Comparison of ENCODE assay signal across 10 mouse cellular contexts in the genomic region with DNA sequence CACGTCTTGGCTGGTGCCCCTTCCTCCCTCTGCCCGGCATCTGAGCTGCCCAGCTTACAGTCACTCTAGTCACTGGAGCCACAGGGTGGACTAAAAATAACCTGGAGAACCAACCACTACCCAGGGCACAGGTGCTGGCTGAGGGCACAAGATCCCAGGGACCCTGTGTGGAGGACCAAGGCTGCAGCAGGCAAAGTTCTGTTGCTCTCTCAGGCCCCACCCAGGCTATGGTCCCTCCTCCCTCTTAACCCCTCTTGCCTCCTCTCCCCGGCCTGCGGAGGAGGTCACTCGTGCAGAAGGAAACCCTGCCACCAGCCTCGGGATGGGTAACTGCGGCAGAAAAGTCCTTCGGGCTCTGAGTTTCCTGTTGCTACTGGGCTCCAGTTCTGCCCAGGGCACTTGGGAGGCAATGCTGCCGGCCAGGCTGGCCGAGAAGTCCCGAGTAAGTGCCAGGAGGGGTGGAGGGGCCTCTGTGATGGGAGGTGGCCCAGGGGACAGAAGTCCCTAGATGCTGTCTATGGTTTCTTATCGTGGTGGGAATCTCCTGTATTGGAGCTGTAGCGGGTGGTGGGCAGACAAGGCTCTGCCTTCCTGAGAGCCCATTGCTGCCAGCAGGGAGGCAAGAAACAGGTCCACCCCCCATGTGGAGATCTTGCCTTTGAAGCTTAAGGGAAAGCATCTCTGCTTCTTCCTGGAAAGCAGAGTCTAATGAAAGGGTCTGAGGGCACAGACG. TPM values are rescaled to one million over a fixed set of nuclear protein-coding genes. Genes with fewer than 3 reads are reported as not detected.
DNase-seq lines count a peak whose midpoint lies in the region; ATAC-seq and TF ChIP-seq lines count a peak whose summit lies in the region.
"Had no signal": no experiment of that assay in that cellular context is flagged by ENCODE, and none has a peak within 500 bp of the region (broad histone marks: within the 10 kb centered on the region; RNA-seq: fewer than 3 reads in every experiment).

A gene (plus strand): TSS at position 147 of the 733 bp plus-strand sequence.

- WGBS in intestine, embryonic 16.5 days: 18% methylated on average over 14 of the region's 14 CpGs
- 31% methylated on average over 14 of the region's 14 CpGs for WGBS in small intestine, adult 2 months

- DNase-seq in left cerebral cortex, adult 2 months (ENCODE audit: extremely low spot score in 1 of 2, low spot score in 2 of 2): no peak
- no peak for DNase-seq in left cerebral cortex, postnatal 36 days (ENCODE audit: low spot score in 2 of 2)
- DNase-seq in gastrocnemius, postnatal 36 days: peak; percentile 46 to 52
- no peak for DNase-seq in thymus, postnatal 0 days (ENCODE audit: low spot score)
- no peak for DNase-seq in thymus, postnatal 25 days
- no peak for DNase-seq in right cerebral cortex, adult 18-20 months

- H3K27me3 ChIP-seq in intestine, embryonic 16.5 days (replicated peaks; ENCODE audit: control insufficient read depth, insufficient read depth, low read length): no peaks in the 10 kb centered on the region
- no peaks in the 10 kb centered on the region for H3K27me3 ChIP-seq in small intestine, adult 2 months (ENCODE audit: control insufficient read depth, insufficient read depth, low read length)

- peak within 1 kb of the TSS; percentile 55; the same call in 1 of the 2 replicates for H3K27ac ChIP-seq in left cerebral cortex, adult 2 months
- peak within 1 kb of the TSS; percentile 18; the same call in 1 of the 2 replicates for H3K27ac ChIP-seq in intestine, embryonic 16.5 days (ENCODE audit: low read length)
- peak within 1 kb of the TSS; percentile 20 for H3K27ac ChIP-seq in small intestine, adult 2 months (ENCODE audit: insufficient read depth, low read depth, low read length)
- H3K27ac ChIP-seq: neural tube, embryonic 12.5 days had no signal

- peak within 1 kb of the TSS; percentile 37 for H3K4me3 ChIP-seq in left cerebral cortex, adult 2 months
- 0 out of 2 replicates have a peak within 1 kb of the TSS, but pooled peaks have one; percentile 5 for H3K4me3 ChIP-seq in intestine, embryonic 16.5 days (ENCODE audit: low read length)
- H3K4me3 ChIP-seq in small intestine, adult 2 months (ENCODE audit: low read depth, low read length): peak within 1 kb of the TSS; percentile 55
- H3K4me3 ChIP-seq: erythroblast, embryonic 14.5 days; neural tube, embryonic 12.5 days had no signal

- no peak for TF ChIP-seq CTCF in left cerebral cortex, adult 2 months (IDR thresholded peaks at IDR 0.05)
- no peak for TF ChIP-seq CTCF in small intestine, adult 2 months (IDR thresholded peaks at IDR 0.05; ENCODE audit: extremely low read depth, insufficient read length, insufficient replicate concordance, low read depth, low read length)

- H3K9me3 ChIP-seq in intestine, embryonic 16.5 days (ENCODE audit: control insufficient read depth, low read length): no peaks in the 10 kb centered on the region
- H3K9me3 ChIP-seq: neural tube, embryonic 12.5 days had no signal

- peaks cover 41% of the 10 kb centered on the region for H3K4me1 ChIP-seq in intestine, embryonic 16.5 days (ENCODE audit: control insufficient read depth, insufficient read depth, low read length)
- H3K4me1 ChIP-seq in small intestine, adult 2 months (ENCODE audit: control insufficient read depth, insufficient read depth, insufficient read length, low read length): peaks cover 26% of the 10 kb centered on the region

- TF ChIP-seq POLR2A in small intestine, adult 2 months (IDR thresholded peaks at IDR 0.05; ENCODE audit: low read depth, low read length): no peak

- no peaks in the 10 kb centered on the region for H3K36me3 ChIP-seq in intestine, embryonic 16.5 days (ENCODE audit: control insufficient read depth, insufficient read depth, low read length)
- no peaks in the 10 kb centered on the region for H3K36me3 ChIP-seq in small intestine, adult 2 months (ENCODE audit: control insufficient read depth, insufficient read depth, low read length)
- H3K36me3 ChIP-seq: neural tube, embryonic 12.5 days had no signal

- intact Hi-C loops in left cerebral cortex, adult 2 months (cut with DNase I): no loop called here
- intact Hi-C loops in left cerebral cortex, postnatal 36 days (cut with DNase I): no loop called here
- intact Hi-C loops in gastrocnemius, postnatal 36 days (cut with DNase I): no loop called here

- H3K9ac ChIP-seq in intestine, embryonic 16.5 days (ENCODE audit: low read depth, low read length): peak within 1 kb of the TSS; percentile 53
- H3K9ac ChIP-seq: neural tube, embryonic 12.5 days had no signal

- no peak for ATAC-seq in intestine, embryonic 16.5 days

- H3K4me2 ChIP-seq in intestine, embryonic 16.5 days (ENCODE audit: low read depth, low read length): peak within 1 kb of the TSS; percentile 10
- H3K4me2 ChIP-seq: neural tube, embryonic 12.5 days had no signal

RNA-seq across cellular contexts. Expression of the gene that starts here (rescaled TPM):
- total RNA-seq in left cerebral cortex, adult 2 months (2021): 10 to 100 TPM in 1 of 2 experiments, 1 to 10 TPM in 1; 9.7 to 10.6 TPM
- 10 to 100 TPM in 1 of 2 experiments, 1 to 10 TPM in 1; 7.3 to 10.7 TPM for total RNA-seq in left cerebral cortex, postnatal 36 days (2021)
- 100 to 1,000 TPM; 103 to 105 TPM for total RNA-seq in gastrocnemius, postnatal 36 days (2021)
- 4.6 and 5.4 TPM in 2 replicates for polyA plus RNA-seq in intestine, embryonic 16.5 days (2015; fragmentation: Nextera tagmentation; extraction: Ambion mirVana)
- polyA plus RNA-seq in small intestine, adult 2 months (2012; rRNA removed): 33.8 and 34.5 TPM in 2 replicates
- 0.91 and 0.99 TPM in 2 replicates for polyA plus RNA-seq in thymus, postnatal 0 days (2015; fragmentation: Nextera tagmentation; extraction: Ambion mirVana)
- polyA plus RNA-seq: erythroblast, embryonic 14.5 days had no signal

Comparison
In these comparisons a context has a peak if more than half of its experiments do, and no peak if none do; other contexts are left out.
1. RNA of the gene that starts here (total RNA-seq): 103 to 105 TPM in gastrocnemius, postnatal 36 days; 7.3 to 10.7 TPM in left cerebral cortex, postnatal 36 days and 9.7 to 10.6 TPM in left cerebral cortex, adult 2 months; every median in the first group is over 4 times any median in the second.
2. DNase-seq: peak in gastrocnemius, postnatal 36 days (2 of 2); none in left cerebral cortex, adult 2 months (0 of 2), left cerebral cortex, postnatal 36 days (0 of 2), thymus, postnatal 0 days (single experiment), thymus, postnatal 25 days (single experiment) and right cerebral cortex, adult 18-20 months (single experiment).
3. H3K4me3 ChIP-seq: peak in every context shown above with its lines; median percentile 55 in small intestine, adult 2 months; 37 in left cerebral cortex, adult 2 months; 5 in intestine, embryonic 16.5 days.
4. Peak in every context shown above with its lines, with median percentiles within 50 percentile points of each other: H3K27ac ChIP-seq.